Mouse (Mus musculus) left cerebral cortex, adult 8-10 months (tissue): ENCODE measurements around the gene Gm49342. TPM values are rescaled to one million over a fixed set of nuclear protein-coding genes. Genes with fewer than 3 reads are reported as not detected.
A peak's percentile ranks its signal among the peaks of the same experiment; 100 is the strongest.
"Not testable (repeated sequence)": the region's sequence is repeated elsewhere in the genome, so short reads cannot be mapped to it uniquely, and the experiment has no call there.

ENCODE experiments used
- DNase-seq, 2 experiments: peaks; one replicate each; pipeline ENCODE4 v3.0.0; 2022; ENCODE audit warnings: low spot score in 2 of 2
- total RNA-seq, 4 experiments: library from RNA; stranded (reverse); gene quantifications; 2 replicates each; pipeline ENCODE4 v1.2.4; 2022

Gm49342 gene
- total RNA-seq, 4 experiments from 2014 or later = 6.5 to 18.1 (median 8.9) TPM

DNA sequence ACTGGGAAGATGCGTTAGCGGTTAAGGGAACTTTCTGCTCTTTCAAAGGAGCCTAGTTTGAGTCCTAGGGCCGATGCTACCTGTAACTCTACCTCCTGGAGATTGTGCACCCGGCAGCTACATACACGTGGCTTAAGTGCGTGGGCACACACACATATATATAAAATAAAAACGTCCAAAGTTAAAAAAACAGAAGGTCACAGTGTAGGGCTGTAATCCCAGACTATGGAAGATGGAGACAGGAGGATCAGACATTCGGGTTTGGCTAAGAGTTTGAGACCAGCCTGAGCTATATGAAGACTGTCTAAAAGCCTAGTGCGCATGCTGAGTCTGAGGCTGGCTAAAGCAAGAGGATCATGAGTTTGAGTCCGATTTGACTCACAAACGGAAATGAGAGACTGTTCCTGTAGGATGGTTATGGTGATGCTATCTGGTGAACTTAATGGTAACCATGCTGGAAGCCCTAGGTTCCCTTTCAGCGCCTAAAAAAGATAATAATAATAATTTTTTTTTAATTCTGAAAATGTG, 12.8 kb upstream of the Gm49342 start:
- no peak for DNase-seq

DNA sequence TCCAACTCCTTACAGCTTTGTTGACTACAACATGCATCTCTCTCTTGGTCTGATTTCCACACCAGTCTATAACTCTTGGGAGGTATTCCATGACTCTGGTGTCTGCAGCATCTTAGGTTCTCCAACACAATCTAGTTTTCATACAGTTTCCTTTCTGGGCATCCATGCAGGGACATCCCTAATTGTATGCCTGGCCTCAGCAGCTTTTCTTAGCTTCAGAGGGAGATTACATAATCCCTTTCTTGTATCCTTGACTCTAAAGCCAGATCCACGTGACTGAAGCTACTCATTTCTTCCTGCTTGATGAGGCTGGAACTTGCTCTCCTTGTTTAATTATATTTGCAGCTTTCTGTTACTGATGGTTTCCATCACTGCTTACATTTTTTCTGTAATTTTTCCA, 7.7 kb upstream of the Gm49342 start:
- no peak for DNase-seq

DNA sequence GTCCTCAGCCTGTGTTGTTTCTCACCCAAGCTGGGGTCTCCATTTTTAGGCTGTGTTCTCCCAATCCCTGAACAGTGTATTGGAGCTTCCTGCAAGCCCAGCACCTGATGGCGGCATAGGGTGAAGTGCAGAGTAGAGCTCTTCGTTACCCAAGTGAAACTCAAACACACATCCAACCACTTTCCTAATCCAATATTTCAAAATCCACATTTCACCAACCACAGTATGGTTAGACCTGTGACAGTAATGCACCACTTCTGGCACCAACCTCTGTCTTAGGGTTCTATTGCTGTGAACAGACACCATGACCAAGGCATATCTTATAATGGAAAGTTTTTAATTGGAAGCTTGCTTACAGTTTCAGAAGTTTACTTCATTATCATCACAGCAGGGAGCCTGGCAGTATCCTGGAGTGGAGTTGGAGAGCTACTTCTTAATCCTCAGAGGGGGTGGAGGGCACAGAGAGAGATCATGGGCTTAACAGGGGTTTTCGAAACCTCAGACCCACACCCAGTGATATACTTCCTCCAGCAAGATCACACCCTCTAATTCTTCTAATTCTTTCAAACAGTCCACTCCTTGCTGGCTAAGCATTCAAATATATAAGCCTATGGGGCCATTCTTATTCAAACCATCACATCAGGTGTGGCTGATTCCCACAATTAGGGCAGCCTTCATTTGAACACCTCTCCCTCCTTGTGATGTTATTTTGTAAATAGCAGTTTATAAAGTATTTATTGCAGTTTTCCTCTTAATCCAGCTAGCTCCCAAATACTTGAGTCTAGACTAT, 6.0 kb upstream of the Gm49342 start:
- DNase-seq = no peak

- no peak for DNase-seq
Observed at GRCm38 (mm10) chr14:50938940-50939339, 5.4 kb upstream of the Gm49342 start.

GRCm38 (mm10) chr14:50944668-50945033, 334 bp downstream of the Gm49342 start:
- not testable (repeated sequence) for DNase-seq

- not testable (repeated sequence) for DNase-seq
Observed at GRCm38 (mm10) chr14:50945081-50945480, 764 bp downstream of the Gm49342 start.

- DNase-seq = not testable (repeated sequence)
Observed at GRCm38 (mm10) chr14:50945526-50945925, 1.2 kb downstream of the Gm49342 start.

GRCm38 (mm10) chr14:50955487-50955886, 11.2 kb downstream of the Gm49342 start:
- DNase-seq = no peak

DNA sequence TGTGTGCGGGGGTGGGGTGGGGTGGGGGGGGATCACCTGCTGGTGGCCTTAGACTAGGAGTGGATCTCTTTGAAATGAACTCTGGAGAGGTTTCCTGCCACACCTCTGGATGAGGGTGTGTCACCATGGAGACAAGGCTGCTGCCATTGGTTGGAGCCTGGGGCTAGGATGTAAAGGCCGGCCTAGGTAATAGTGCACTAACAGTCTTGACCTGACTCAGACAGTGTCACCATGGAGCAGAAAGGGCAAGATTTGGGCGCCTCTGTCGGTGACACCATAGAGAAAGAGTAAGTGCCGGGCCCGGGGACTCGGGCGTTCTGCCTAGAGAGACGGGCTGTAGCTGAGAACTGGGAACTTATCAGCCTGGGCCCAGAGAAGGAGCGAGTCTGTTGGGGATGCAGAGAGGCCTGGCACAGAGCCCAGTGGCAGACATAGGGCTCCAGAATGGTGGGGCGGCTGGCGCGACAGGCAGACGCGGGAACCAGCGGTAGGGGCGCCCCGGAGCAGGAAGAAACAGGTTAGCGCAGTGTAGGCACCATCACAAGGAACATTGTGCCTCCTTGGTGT, 11.7 kb downstream of the Gm49342 start, which contains the start of gene Pnp2:
Pnp2 (plus strand) TSS at position 51 of the 567 bp plus-strand sequence.
- peak; percentile 33 to 34 for DNase-seq

- DNase-seq = not testable (repeated sequence)
Observed at GRCm38 (mm10) chr14:50956724-50957123, 12.4 kb downstream of the Gm49342 start.

DNA sequence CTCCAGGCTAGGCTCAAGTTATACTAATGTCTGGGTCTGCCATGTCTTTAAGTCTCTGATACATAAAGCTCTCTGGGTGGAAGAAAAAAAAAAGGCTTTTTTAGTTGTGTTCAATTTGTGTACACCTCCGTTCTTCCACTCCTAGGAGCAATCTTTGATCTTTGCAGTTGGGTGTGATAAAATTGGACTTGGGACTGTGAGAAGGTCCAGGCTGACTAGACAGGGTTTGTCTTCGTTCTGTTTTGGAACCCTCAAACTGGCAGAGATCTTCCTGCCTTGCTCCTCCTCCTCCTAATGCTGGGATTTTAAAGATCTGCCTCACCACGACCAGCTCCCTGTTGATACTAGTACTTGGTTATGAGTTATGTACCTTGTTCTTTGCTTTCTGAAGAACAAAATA, 12.8 kb downstream of the Gm49342 start:
- not testable (repeated sequence) for DNase-seq

DNA sequence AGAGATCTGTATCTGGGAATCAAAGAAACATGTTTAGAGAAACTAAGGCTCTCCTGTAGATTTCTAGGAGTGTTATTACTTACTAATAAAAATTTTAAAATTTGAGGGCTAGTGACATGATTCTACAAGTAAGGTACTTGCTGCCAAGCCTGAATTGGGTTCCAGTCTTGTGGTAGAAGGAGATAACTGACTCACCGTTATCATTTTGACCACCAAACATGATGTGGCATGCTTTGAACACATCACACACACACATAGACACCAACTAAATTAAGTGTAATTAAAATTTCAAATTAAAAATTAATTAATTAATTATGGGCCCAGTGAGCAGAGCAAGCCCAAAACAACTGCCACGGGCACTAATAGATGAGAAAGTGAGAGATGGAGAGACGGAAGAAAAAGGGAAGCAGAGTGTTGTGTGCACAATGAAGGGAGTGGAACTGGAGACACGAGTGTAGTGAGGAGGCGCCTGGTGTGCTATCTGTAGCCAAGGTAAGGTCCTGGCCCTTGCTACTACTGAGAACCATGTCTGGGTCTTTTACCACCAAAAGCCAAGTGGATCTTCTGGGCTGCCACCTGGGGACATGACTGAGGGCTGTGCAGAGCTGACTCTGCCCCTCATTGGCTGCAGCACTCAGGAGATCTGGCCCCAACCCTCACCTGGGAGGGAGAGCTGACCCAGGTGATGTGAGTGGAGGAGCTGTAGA, 14.1 kb downstream of the Gm49342 start:
- DNase-seq = not testable (repeated sequence)

DNA sequence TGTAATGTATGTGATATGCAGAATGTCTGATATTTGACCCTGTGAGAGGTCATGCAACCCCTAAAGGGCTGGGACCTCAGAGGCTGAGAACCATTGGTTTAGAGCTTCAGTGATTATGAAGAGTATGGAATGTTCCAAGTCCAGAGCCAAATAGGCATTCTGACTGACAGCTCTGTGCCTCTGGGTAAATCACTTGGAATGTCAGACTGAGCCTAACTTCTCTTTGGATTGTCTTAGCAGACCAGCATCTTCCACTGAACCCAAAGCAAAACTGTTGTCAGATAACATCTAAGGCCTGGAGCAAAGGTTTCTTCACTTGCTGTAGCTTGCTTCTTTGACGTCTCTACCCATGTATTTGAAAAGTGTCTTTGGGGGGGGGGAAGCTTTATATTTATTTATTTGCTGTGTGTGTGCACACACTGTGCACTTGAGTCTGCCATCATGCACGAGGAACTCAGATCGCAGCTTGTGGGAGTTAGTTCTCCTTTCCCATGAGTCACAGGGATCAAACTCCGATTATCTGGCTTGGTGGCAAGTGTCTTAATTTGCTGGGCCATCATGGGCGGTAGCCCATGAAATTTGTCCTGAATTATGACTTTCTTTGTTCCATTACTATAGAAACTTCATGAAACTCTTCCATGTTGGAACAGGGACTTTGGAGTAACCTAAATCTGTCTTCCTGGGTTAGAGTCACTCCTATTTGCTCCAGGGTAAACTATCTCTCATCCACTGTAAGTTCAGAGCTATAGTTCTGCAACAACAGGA, 24.1 kb downstream of the Gm49342 start:
- no peak for DNase-seq

GRCm38 (mm10) chr14:50969041-50969440, 24.7 kb downstream of the Gm49342 start:
- DNase-seq = no peak

DNA sequence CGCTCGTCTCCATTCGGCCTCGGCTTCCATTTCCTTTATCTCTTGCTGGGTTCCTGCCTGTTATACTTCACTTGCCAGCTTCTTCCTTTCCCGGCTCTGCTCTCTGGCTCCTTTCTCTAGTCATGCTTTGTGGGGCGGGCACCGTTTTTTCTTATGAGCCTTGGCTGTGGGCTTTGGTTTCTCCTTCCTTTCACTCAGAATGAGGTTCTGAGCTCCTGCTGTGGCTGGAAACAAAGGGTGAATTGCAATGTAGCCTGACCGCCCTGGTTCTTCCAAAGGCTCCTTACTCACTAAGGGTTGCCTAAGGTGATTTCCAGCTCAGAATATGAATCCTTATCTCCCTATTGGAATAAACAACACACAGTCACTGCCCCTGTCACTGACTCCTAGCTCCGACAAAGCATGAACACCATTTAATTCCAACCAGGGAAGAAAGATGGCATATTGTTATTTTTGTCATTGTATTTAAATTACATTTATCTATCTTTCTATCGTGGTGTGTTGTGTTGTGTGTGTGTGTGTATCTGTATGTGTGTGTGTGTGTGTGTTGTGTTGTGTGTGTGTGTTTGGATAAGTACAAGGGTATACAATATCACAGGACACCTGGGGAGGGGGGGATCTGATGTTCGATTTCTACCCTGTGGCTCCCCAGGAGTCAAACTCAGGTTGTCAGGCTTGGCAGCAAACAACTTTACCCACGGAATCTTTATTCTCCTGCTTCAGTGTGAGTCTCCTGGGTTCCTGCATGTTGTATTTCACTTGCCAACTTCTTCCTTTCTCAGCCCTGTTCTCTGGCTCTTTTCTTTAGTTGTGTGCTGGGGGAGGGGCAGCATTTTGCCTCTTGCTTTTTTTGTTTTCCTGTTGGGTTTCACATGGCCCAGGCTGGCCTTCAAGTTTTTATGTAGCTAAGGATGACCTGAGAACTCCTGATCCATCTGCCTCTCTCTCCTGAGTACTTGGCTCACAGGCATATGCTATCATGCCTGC, 25.5 kb downstream of the Gm49342 start:
- peak in 1 of 2 experiments; percentile 56 for DNase-seq

GRCm38 (mm10) chr14:50970822-50971221, 26.5 kb downstream of the Gm49342 start:
- DNase-seq = no peak

- not testable (repeated sequence) for DNase-seq
Observed at GRCm38 (mm10) chr14:50973054-50973453, 28.7 kb downstream of the Gm49342 start.

DNA sequence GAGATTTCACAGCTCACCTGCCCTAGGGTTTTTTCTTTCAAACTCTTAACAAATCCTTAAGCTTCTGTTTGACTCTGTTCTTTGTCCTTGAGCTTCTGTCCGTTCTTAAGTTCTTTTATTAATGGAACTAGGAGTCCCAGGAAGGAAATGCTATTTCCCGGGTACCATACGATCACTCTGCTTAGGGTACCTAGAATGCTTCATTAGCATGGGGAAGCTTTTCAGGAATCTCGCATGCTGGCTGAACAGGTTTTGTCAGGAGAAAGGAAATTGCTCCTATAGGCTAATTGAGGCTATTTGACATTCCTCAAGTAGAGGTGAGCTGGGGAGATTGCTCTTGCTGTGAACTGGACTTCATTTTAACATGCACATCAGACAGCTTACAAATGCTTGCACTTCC, 29.4 kb downstream of the Gm49342 start:
- DNase-seq = no peak

GRCm38 (mm10) chr14:50975001-50975400, 30.7 kb downstream of the Gm49342 start:
- no peak for DNase-seq

DNA sequence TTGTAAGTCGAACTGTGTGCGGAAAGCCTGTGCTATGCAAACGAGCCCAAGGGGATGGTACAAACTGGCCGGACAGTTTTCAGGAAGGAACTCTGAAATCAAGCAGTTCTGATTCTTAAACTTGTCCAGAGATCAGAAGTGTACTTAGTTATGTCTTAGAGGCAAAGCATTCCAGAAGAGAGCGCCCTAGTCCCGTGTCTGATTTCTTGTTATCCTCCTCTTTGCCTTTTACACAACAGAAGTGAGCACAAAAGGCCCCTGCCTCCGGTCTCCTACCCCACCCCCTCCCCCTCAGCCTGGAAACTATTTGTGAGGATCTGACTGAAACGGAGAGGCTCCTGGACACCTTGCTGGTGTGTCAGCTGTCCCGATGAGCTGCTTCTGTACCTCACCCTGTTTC, 32.4 kb downstream of the Gm49342 start:
- DNase-seq = no peak
